Mouse (Mus musculus): Measurements from ENCODE around the gene Gm10439.
"Not testable (repeated sequence)": the region's sequence is repeated elsewhere in the genome, so short reads cannot be mapped to it uniquely, and the experiment has no call there.

Gene Gm10439

DNA sequence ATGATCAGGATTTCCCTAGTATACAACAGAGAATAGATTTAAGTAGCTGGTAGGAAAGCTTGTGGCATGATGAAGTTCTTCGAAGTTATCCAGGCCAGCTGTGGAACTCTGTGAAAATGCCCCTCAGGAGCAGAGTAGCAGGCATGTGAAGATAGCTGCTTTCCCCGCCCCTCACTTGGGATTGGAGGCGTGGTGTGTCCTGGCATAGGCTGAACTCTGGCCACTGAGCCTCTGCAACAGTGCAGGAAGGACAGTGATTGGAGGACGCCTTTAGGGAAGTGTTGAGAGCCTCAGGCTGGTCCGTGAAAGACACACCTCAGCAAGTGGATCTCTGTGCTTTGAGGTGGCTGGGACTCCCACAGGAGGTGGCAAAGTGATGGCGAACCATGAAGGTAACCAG is at the start of gene Gm10439:
TSS of gene Gm10439 (plus strand) at position 301 of the 400 bp plus-strand sequence.
- DNase-seq, result not testable (repeated sequence)

Measured in thymus, postnatal 25 days (tissue).